Comparison of ENCODE assay signal across 25 mouse cellular contexts in the genomic region with DNA sequence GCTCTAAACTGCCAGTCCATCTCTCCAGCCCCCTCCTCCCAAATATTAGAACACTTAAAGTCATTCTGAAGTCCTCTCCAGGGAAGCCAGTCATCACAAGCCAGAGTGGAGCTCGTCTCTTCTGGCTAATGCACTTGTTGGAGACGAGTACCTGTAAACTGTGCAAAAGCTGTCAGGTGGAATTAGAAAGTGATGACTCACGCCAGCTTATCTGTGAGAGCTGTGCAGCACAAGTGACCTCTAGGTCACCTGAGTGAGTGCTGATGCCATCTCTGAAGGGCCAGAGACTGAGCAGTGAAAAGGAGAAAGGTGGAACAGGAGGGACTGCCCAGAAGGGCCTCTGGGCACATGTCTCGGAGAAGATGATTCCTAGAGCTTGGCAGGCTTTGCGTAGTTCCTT. TPM values are rescaled to one million over a fixed set of nuclear protein-coding genes. Genes with fewer than 3 reads are reported as not detected.
A peak's percentile ranks its signal among the peaks of the same experiment; 100 is the strongest.
DNase-seq lines count a peak whose midpoint lies in the region; ATAC-seq lines count a peak whose summit lies in the region.
"Had no signal": no experiment of that assay in that cellular context is flagged by ENCODE, and none has a peak within 500 bp of the region (broad histone marks: within the 10 kb centered on the region; RNA-seq: fewer than 3 reads in every experiment).

No protein-coding gene starts in this region.

- H3K4me1 ChIP-seq in heart, embryonic 13.5 days, result peaks cover 16% of the 10 kb centered on the region
- peaks cover 2% of the 10 kb centered on the region; the same call in 1 of the 2 replicates for H3K4me1 ChIP-seq in intestine, embryonic 15.5 days (replicated peaks)
- H3K4me1 ChIP-seq in stomach, embryonic 14.5 days (ENCODE audit: control insufficient read depth, insufficient read depth, low read length), result peaks cover 6% of the 10 kb centered on the region; the same call in 1 of the 2 replicates
- H3K4me1 ChIP-seq: hindbrain, embryonic 10.5 days; limb, embryonic 13.5 days; midbrain, embryonic 13.5 days had no signal

- H3K9ac ChIP-seq in heart, embryonic 13.5 days, result no peak overlapping the region
- H3K9ac ChIP-seq in intestine, embryonic 15.5 days, result no peak overlapping the region
- H3K9ac ChIP-seq in stomach, embryonic 14.5 days (replicated peaks; ENCODE audit: low read depth, low read length), result no peak overlapping the region
- H3K9ac ChIP-seq: limb, embryonic 13.5 days; lung, embryonic 14.5 days; midbrain, embryonic 13.5 days had no signal

- no peaks in the 10 kb centered on the region for H3K36me3 ChIP-seq in heart, embryonic 13.5 days
- no peaks in the 10 kb centered on the region for H3K36me3 ChIP-seq in intestine, embryonic 15.5 days
- no peaks in the 10 kb centered on the region for H3K36me3 ChIP-seq in stomach, embryonic 14.5 days (ENCODE audit: control insufficient read depth, insufficient read depth, low read length)
- H3K36me3 ChIP-seq: forebrain, embryonic 10.5 days; hindbrain, embryonic 10.5 days; limb, embryonic 13.5 days; midbrain, embryonic 13.5 days had no signal

- no peak overlapping the region for H3K4me3 ChIP-seq in heart, embryonic 13.5 days
- no peak overlapping the region for H3K4me3 ChIP-seq in intestine, embryonic 15.5 days (replicated peaks)
- no peak overlapping the region for H3K4me3 ChIP-seq in stomach, embryonic 14.5 days (ENCODE audit: low read depth, low read length)
- H3K4me3 ChIP-seq: forebrain, embryonic 10.5 days; hindbrain, embryonic 10.5 days; limb, embryonic 13.5 days; midbrain, embryonic 13.5 days had no signal

- H3K4me2 ChIP-seq in heart, embryonic 13.5 days, result no peak overlapping the region
- H3K4me2 ChIP-seq in intestine, embryonic 15.5 days (replicated peaks), result no peak overlapping the region
- no peak overlapping the region for H3K4me2 ChIP-seq in stomach, embryonic 14.5 days (replicated peaks; ENCODE audit: low read depth, low read length)
- H3K4me2 ChIP-seq: limb, embryonic 13.5 days; lung, embryonic 14.5 days; midbrain, embryonic 13.5 days had no signal

- H3K9me3 ChIP-seq in heart, embryonic 13.5 days, result no peaks in the 10 kb centered on the region
- no peaks in the 10 kb centered on the region for H3K9me3 ChIP-seq in intestine, embryonic 15.5 days
- H3K9me3 ChIP-seq in stomach, embryonic 14.5 days (ENCODE audit: control insufficient read depth, low read depth, low read length), result no peaks in the 10 kb centered on the region
- H3K9me3 ChIP-seq: forebrain, embryonic 10.5 days; G1E; hindbrain, embryonic 10.5 days; limb, embryonic 13.5 days; midbrain, embryonic 13.5 days had no signal

- ATAC-seq in heart, embryonic 13.5 days (ENCODE audit: extremely low read depth, insufficient number of reproducible peaks, low FRiP score, low TSS enrichment), result no peak; the same call in 1 of the 2 replicates
- peak; percentile 51; the same call in 1 of the 2 replicates for ATAC-seq in intestine, embryonic 15.5 days
- peak; percentile 53; the same call in 1 of the 2 replicates for ATAC-seq in stomach, embryonic 14.5 days (ENCODE audit: insufficient number of reproducible peaks, insufficient read depth, low FRiP score, low read depth)
- ATAC-seq: activated CD4-positive, CD25-positive, alpha-beta regulatory T cell, adult 4 months; forebrain, embryonic 16.5 days; hindbrain, embryonic 16.5 days; midbrain, embryonic 13.5 days had no signal

- no peaks in the 10 kb centered on the region for H3K27me3 ChIP-seq in heart, embryonic 13.5 days (replicated peaks)
- no peaks in the 10 kb centered on the region for H3K27me3 ChIP-seq in intestine, embryonic 15.5 days (replicated peaks)
- no peaks in the 10 kb centered on the region for H3K27me3 ChIP-seq in stomach, embryonic 14.5 days (ENCODE audit: control insufficient read depth, insufficient read depth, low read length)
- H3K27me3 ChIP-seq: CH12.LX; limb, embryonic 13.5 days; midbrain, embryonic 13.5 days had no signal

- 35% methylated on average over 5 of the region's 5 CpGs for WGBS in heart, embryonic 13.5 days
- 43% methylated on average over 5 of the region's 5 CpGs for WGBS in intestine, embryonic 15.5 days
- 44% methylated on average over 5 of the region's 5 CpGs for WGBS in stomach, embryonic 14.5 days

- 0 out of 2 replicates have a peak overlapping the region, but pooled peaks have one; percentile 25 for H3K27ac ChIP-seq in heart, embryonic 13.5 days (replicated peaks)
- no peak overlapping the region for H3K27ac ChIP-seq in intestine, embryonic 15.5 days
- H3K27ac ChIP-seq in stomach, embryonic 14.5 days (ENCODE audit: low read length), result peak overlapping the region; percentile 4; the same call in 1 of the 2 replicates
- H3K27ac ChIP-seq: forebrain, embryonic 10.5 days; hindbrain, embryonic 10.5 days; limb, embryonic 13.5 days; midbrain, embryonic 13.5 days had no signal

- DNase-seq in heart, adult 9 months (ENCODE audit: low spot score in 2 of 2), result no peak
- DNase-seq in lung, postnatal 25 days (ENCODE audit: low spot score), result peak; percentile 43
- no peak for DNase-seq in lung, postnatal 14 days
- no peak for DNase-seq in Muller cell, postnatal 12 days (ENCODE audit: inconsistent ontology term)
- DNase-seq: adrenal gland, adult 8-10 months; B cell, adult 2 months; cerebellum, adult 9-10 months; gastrocnemius, postnatal 25 days; kidney, adult 18-20 months; layer of hippocampus, adult 9-11 months; lung, embryonic 14.5 days; thymus, adult 18-20 months; thymus, postnatal 36 days had no signal

RNA-seq across cellular contexts. Expression of a gene that starts 9.1 kb away (rescaled TPM):
- 23.8 and 24.2 TPM in 2 replicates for polyA plus RNA-seq in heart, embryonic 13.5 days (2015; fragmentation: Nextera tagmentation; extraction: Ambion mirVana)
- polyA plus RNA-seq in intestine, embryonic 15.5 days (2015; fragmentation: Nextera tagmentation; extraction: Ambion mirVana), result 19.8 and 20.7 TPM in 2 replicates
- polyA plus RNA-seq in stomach, embryonic 14.5 days (2014; fragmentation: Nextera tagmentation; extraction: Ambion mirVana), result 25.5 and 28.7 TPM in 2 replicates

RNA-seq across cellular contexts. Expression of a gene that starts 48.6 kb away (rescaled TPM):
- polyA plus RNA-seq in heart, embryonic 13.5 days (2015; fragmentation: Nextera tagmentation; extraction: Ambion mirVana), result 0.13 and 0.14 TPM in 2 replicates
- polyA plus RNA-seq in intestine, embryonic 15.5 days (2015; fragmentation: Nextera tagmentation; extraction: Ambion mirVana), result 19.2 and 20.2 TPM in 2 replicates
- 6.9 and 9.3 TPM in 2 replicates for polyA plus RNA-seq in stomach, embryonic 14.5 days (2014; fragmentation: Nextera tagmentation; extraction: Ambion mirVana)
- polyA plus RNA-seq: activated CD4-positive, CD25-positive, alpha-beta regulatory T cell, adult 4 months; forebrain, embryonic 16.5 days; G1E had no signal
